Mouse (Mus musculus) lung, postnatal 25 days (tissue): Measurements from ENCODE around the gene Mchr1.

ENCODE experiments used
- DNase-seq: peaks from one replicate; pipeline ENCODE4 v3.0.0; 2022; ENCODE audit warnings: low spot score

Mchr1 gene

GRCm38 (mm10) chr15:81227275-81227674 lies 8.0 kb upstream of the Mchr1 start:
- no peak for DNase-seq

- DNase-seq: no peak
Observed at GRCm38 (mm10) chr15:81228258-81228657, 7.0 kb upstream of the Mchr1 start.

- no peak for DNase-seq
Observed at GRCm38 (mm10) chr15:81229791-81230190, 5.5 kb upstream of the Mchr1 start.

GRCm38 (mm10) chr15:81231325-81231724 lies 4.0 kb upstream of the Mchr1 start:
- no peak for DNase-seq

GRCm38 (mm10) chr15:81236062-81236461 lies 763 bp downstream of the Mchr1 start:
- no peak for DNase-seq

- no peak for DNase-seq
Observed at GRCm38 (mm10) chr15:81237471-81237870, 2.2 kb downstream of the Mchr1 start.

- DNase-seq: peak; percentile 46
Observed at GRCm38 (mm10) chr15:81239261-81239660, 4.0 kb downstream of the Mchr1 start.

- peak; percentile 33 for DNase-seq
Observed at GRCm38 (mm10) chr15:81239794-81240343, 4.6 kb downstream of the Mchr1 start.

- no peak for DNase-seq
Observed at GRCm38 (mm10) chr15:81246890-81247289, 11.6 kb downstream of the Mchr1 start.

GRCm38 (mm10) chr15:81247583-81248340 lies 12.5 kb downstream of the Mchr1 start:
- peak; percentile 88 for DNase-seq

GRCm38 (mm10) chr15:81248341-81248679 lies 13.0 kb downstream of the Mchr1 start:
- no peak for DNase-seq

- DNase-seq: no peak
Observed at GRCm38 (mm10) chr15:81248951-81249579, 13.8 kb downstream of the Mchr1 start.

- no peak for DNase-seq
Observed at GRCm38 (mm10) chr15:81252626-81253174, 17.4 kb downstream of the Mchr1 start.

- peak; percentile 37 for DNase-seq
Observed at GRCm38 (mm10) chr15:81253585-81253984, 18.3 kb downstream of the Mchr1 start.

- no peak for DNase-seq
Observed at GRCm38 (mm10) chr15:81254113-81254640, 18.9 kb downstream of the Mchr1 start.

GRCm38 (mm10) chr15:81255063-81255462 lies 19.8 kb downstream of the Mchr1 start:
- no peak for DNase-seq

- no peak for DNase-seq
Observed at GRCm38 (mm10) chr15:81258296-81258695, 23.0 kb downstream of the Mchr1 start.

GRCm38 (mm10) chr15:81259304-81259703 lies 24.0 kb downstream of the Mchr1 start:
- no peak for DNase-seq

GRCm38 (mm10) chr15:81260208-81260607 lies 24.9 kb downstream of the Mchr1 start:
- DNase-seq: no peak

GRCm38 (mm10) chr15:81264392-81265095 lies 29.2 kb downstream of the Mchr1 start:
- peak; percentile 30 for DNase-seq

- no peak for DNase-seq
Observed at GRCm38 (mm10) chr15:81267416-81267815, 32.1 kb downstream of the Mchr1 start.
